Mouse (Mus musculus) limb, embryonic 12.5 days (tissue): ENCODE results near the gene Otop1. TPM values are rescaled to one million over a fixed set of nuclear protein-coding genes. Genes with fewer than 3 reads are reported as not detected.

ENCODE experiments used
- ATAC-seq: fragments of 200-750 bp; cut with Nextera tagmentation; 2 replicates; pipeline ENCODE4 v1.8.0; 2017; ENCODE audit warnings: low read depth, moderate TSS enrichment; ENCODE audit not compliant: insufficient number of reproducible peaks, insufficient read depth, low FRiP score, low TSS enrichment
- H3K27ac ChIP-seq: fragments of 300-500 bp; sonication (generic); 2 replicates; pipeline ENCODE4 v1.5.1; 2016; ENCODE audit warnings: mild to moderate bottlenecking, moderate library complexity
- H3K27me3 ChIP-seq: fragments of 300-500 bp; sonication (generic); 2 replicates; pipeline ENCODE4 v1.6.1; 2016; ENCODE audit warnings: mild to moderate bottlenecking, moderate library complexity
- H3K36me3 ChIP-seq: fragments of 300-500 bp; sonication (generic); 2 replicates; pipeline ENCODE4 v1.6.1; 2016; ENCODE audit warnings: mild to moderate bottlenecking, moderate library complexity
- H3K4me1 ChIP-seq: fragments of 300-500 bp; sonication (generic); replicated peaks from 2 replicates; pipeline ENCODE4 v1.6.1; 2016
- H3K4me2 ChIP-seq: fragments of 300-500 bp; sonication (generic); 2 replicates; pipeline ENCODE4 v1.6.1; 2016; ENCODE audit warnings: mild to moderate bottlenecking, moderate library complexity
- H3K4me3 ChIP-seq: fragments of 300-500 bp; sonication (generic); replicated peaks from 2 replicates; pipeline ENCODE4 v1.5.1; 2016; ENCODE audit warnings: mild to moderate bottlenecking
- H3K9ac ChIP-seq: fragments of 300-500 bp; sonication (generic); replicated peaks from 2 replicates; pipeline ENCODE4 v1.6.1; 2016; ENCODE audit warnings: mild to moderate bottlenecking, moderate library complexity
- H3K9me3 ChIP-seq: fragments of 300-500 bp; sonication (generic); 2 replicates; pipeline ENCODE4 v1.6.1; 2016; ENCODE audit warnings: mild to moderate bottlenecking, moderate library complexity
- WGBS: fragments of 180-500 bp; shearing (Covaris S2); methylation state at CpG from one replicate; pipeline ENCODE4 v1.1.7; 2016; 5-methylcytosine and 5-hydroxymethylcytosine counted together
- polyA plus RNA-seq: library from polyadenylated mRNA; unstranded; fragments of >200 nt; fragmentation: Nextera tagmentation; extraction: Ambion mirVana; gene quantifications from 2 replicates; pipeline ENCODE4 v1.2.1, GENCODE M21; 2016

Otop1 gene
- polyA plus RNA-seq, 1 experiment from 2014 or later = 0.13 TPM

GRCm38 (mm10) chr5:38259455-38260106, 16.2 kb upstream of the Otop1 start:
- Histone ChIP-seq H3K9me3 (no peaks in the 10 kb centered on the region), H3K36me3 (peaks cover 24% of the 10 kb centered on the region), H3K27me3 (no peaks in the 10 kb centered on the region), H3K27ac (peak overlapping the region; percentile 89), H3K4me3 (peak overlapping the region; percentile 74), H3K4me1 (peaks cover 6% of the 10 kb centered on the region), H3K9ac (peak overlapping the region; percentile 76), H3K4me2 (peak overlapping the region; percentile 78)
- WGBS = 45% methylated on average over 9 of the region's 9 CpGs
- ATAC-seq = no peak

GRCm38 (mm10) chr5:38260107-38260682, 15.6 kb upstream of the Otop1 start, which contains the start of gene Tmem128:
Gene Tmem128 (plus strand): TSS chr5:38260185.
- H3K9ac ChIP-seq = peak within 1 kb of the TSS; percentile 76
- peaks cover 30% of the 10 kb centered on the region for H3K36me3 ChIP-seq
- H3K4me3 ChIP-seq = peak within 1 kb of the TSS; percentile 74
- no peaks in the 10 kb centered on the region for H3K9me3 ChIP-seq
- H3K4me2 ChIP-seq = peak within 1 kb of the TSS; percentile 78
- H3K27me3 ChIP-seq = no peaks in the 10 kb centered on the region
- peaks cover 6% of the 10 kb centered on the region for H3K4me1 ChIP-seq
- H3K27ac ChIP-seq = peak within 1 kb of the TSS; percentile 89
- peak; percentile 57; the same call in 1 of the 2 replicates for ATAC-seq
- WGBS = under 1% methylated on average over 40 of the region's 40 CpGs

GRCm38 (mm10) chr5:38270942-38271341, 4.8 kb upstream of the Otop1 start:
- H3K9ac ChIP-seq = no peak overlapping the region
- peaks cover 48% of the 10 kb centered on the region for H3K36me3 ChIP-seq
- H3K27me3 ChIP-seq = peaks cover 29% of the 10 kb centered on the region
- no peaks in the 10 kb centered on the region for H3K4me1 ChIP-seq
- H3K4me3 ChIP-seq = no peak overlapping the region
- H3K27ac ChIP-seq = no peak overlapping the region
- WGBS = 81% methylated on average over 3 of the region's 3 CpGs
- no peak for ATAC-seq
- H3K4me2 ChIP-seq = no peak overlapping the region
- no peaks in the 10 kb centered on the region for H3K9me3 ChIP-seq

GRCm38 (mm10) chr5:38273831-38274230, 1.9 kb upstream of the Otop1 start:
- Histone ChIP-seq H3K9me3 (no peaks in the 10 kb centered on the region), H3K4me3 (no peak overlapping the region), H3K36me3 (peaks cover 27% of the 10 kb centered on the region), H3K27ac (no peak overlapping the region), H3K27me3 (peaks cover 57% of the 10 kb centered on the region), H3K4me2 (no peak overlapping the region), H3K9ac (no peak overlapping the region), H3K4me1 (peaks cover 17% of the 10 kb centered on the region)
- ATAC-seq = no peak
- WGBS = 89% methylated on average over 4 of the region's 4 CpGs

GRCm38 (mm10) chr5:38276451-38276850, 679 bp downstream of the Otop1 start:
- H3K4me2 ChIP-seq = peak overlapping the region; percentile 56
- H3K4me1 ChIP-seq = peaks cover 17% of the 10 kb centered on the region
- no peak overlapping the region for H3K9ac ChIP-seq
- peak overlapping the region; percentile 39 for H3K4me3 ChIP-seq
- 2% methylated on average over 19 of the region's 19 CpGs for WGBS
- no peak for ATAC-seq
- H3K27me3 ChIP-seq = peaks cover 69% of the 10 kb centered on the region
- H3K36me3 ChIP-seq = peaks cover 3% of the 10 kb centered on the region
- no peak overlapping the region for H3K27ac ChIP-seq
- no peaks in the 10 kb centered on the region for H3K9me3 ChIP-seq

- peak overlapping the region; percentile 38 for H3K9ac ChIP-seq
- H3K4me3 ChIP-seq = peak overlapping the region; percentile 39
- H3K36me3 ChIP-seq = no peaks in the 10 kb centered on the region
- peaks cover 17% of the 10 kb centered on the region for H3K4me1 ChIP-seq
- no peaks in the 10 kb centered on the region for H3K9me3 ChIP-seq
- peaks cover 69% of the 10 kb centered on the region for H3K27me3 ChIP-seq
- no peak for ATAC-seq
- WGBS = 1% methylated on average over 56 of the region's 65 CpGs
- H3K27ac ChIP-seq = no peak overlapping the region
- H3K4me2 ChIP-seq = peak overlapping the region; percentile 56
Observed at GRCm38 (mm10) chr5:38277098-38277866, 1.5 kb downstream of the Otop1 start.

- ATAC-seq = no peak
- Histone ChIP-seq H3K4me2 (peak overlapping the region; percentile 56), H3K27ac (no peak overlapping the region), H3K4me3 (peak overlapping the region; percentile 39; the same call in 1 of the 2 replicates), H3K27me3 (peaks cover 69% of the 10 kb centered on the region), H3K4me1 (peaks cover 17% of the 10 kb centered on the region), H3K36me3 (no peaks in the 10 kb centered on the region), H3K9me3 (no peaks in the 10 kb centered on the region), H3K9ac (no peak overlapping the region)
- 20% methylated on average over 12 of the region's 12 CpGs for WGBS
Observed at GRCm38 (mm10) chr5:38277936-38278600, 2.3 kb downstream of the Otop1 start.

GRCm38 (mm10) chr5:38280075-38280474, 4.3 kb downstream of the Otop1 start:
- Histone ChIP-seq H3K4me2 (no peak overlapping the region), H3K36me3 (no peaks in the 10 kb centered on the region), H3K9ac (no peak overlapping the region), H3K4me3 (no peak overlapping the region), H3K27ac (no peak overlapping the region), H3K27me3 (peaks cover 49% of the 10 kb centered on the region), H3K4me1 (peaks cover 17% of the 10 kb centered on the region), H3K9me3 (no peaks in the 10 kb centered on the region)
- ATAC-seq = no peak
- 38% methylated on average over 1 of the region's 1 CpGs for WGBS

GRCm38 (mm10) chr5:38285724-38286123, 10.0 kb downstream of the Otop1 start:
- peaks cover 1% of the 10 kb centered on the region; the same call in 1 of the 2 replicates for H3K27me3 ChIP-seq
- no peak overlapping the region for H3K4me3 ChIP-seq
- 34% methylated on average over 9 of the region's 9 CpGs for WGBS
- H3K9ac ChIP-seq = no peak overlapping the region
- 0 out of 2 replicates have a peak, but pooled peaks cover 3% of the 10 kb centered on the region for H3K9me3 ChIP-seq
- H3K4me2 ChIP-seq = no peak overlapping the region
- H3K36me3 ChIP-seq = no peaks in the 10 kb centered on the region
- ATAC-seq = no peak
- H3K27ac ChIP-seq = no peak overlapping the region
- no peaks in the 10 kb centered on the region; the same call in 1 of the 2 replicates for H3K4me1 ChIP-seq

- WGBS = 82% methylated on average over 3 of the region's 3 CpGs
- no peaks in the 10 kb centered on the region for H3K36me3 ChIP-seq
- no peak for ATAC-seq
Observed at GRCm38 (mm10) chr5:38288476-38288875, 12.7 kb downstream of the Otop1 start.

More at GRCm38 (mm10) chr5:38288476-38288875, 12.7 kb downstream of the Otop1 start:
- Histone ChIP-seq H3K4me1 (no peaks in the 10 kb centered on the region; the same call in 1 of the 2 replicates), H3K9ac (no peak overlapping the region), H3K27ac (no peak overlapping the region), H3K9me3 (0 out of 2 replicates have a peak, but pooled peaks cover 3% of the 10 kb centered on the region), H3K27me3 (no peaks in the 10 kb centered on the region), H3K4me3 (no peak overlapping the region), H3K4me2 (no peak overlapping the region)
